Mouse (Mus musculus) midbrain, embryonic 16.5 days (tissue): ENCODE data around the gene Lamb2. TPM values are rescaled to one million over a fixed set of nuclear protein-coding genes. Genes with fewer than 3 reads are reported as not detected.
A peak's percentile ranks its signal among the peaks of the same experiment; 100 is the strongest.

Experiments used
- ATAC-seq: fragments of 200-750 bp; cut with Nextera tagmentation; 2 replicates; pipeline ENCODE4 v1.8.0; 2017; ENCODE audit warnings: moderate TSS enrichment
- H3K27ac ChIP-seq: fragments of 300-500 bp; sonication (generic); 2 replicates; pipeline ENCODE4 v1.5.1; 2014; ENCODE audit warnings: mild to moderate bottlenecking, low read length, mixed read lengths
- H3K27me3 ChIP-seq: fragments of 300-500 bp; sonication (generic); 2 replicates; pipeline ENCODE4 v1.6.1; 2014; ENCODE audit warnings: low read depth, low read length, mixed read lengths; ENCODE audit not compliant: control insufficient read depth, insufficient read depth
- H3K36me3 ChIP-seq: fragments of 300-500 bp; sonication (generic); 2 replicates; pipeline ENCODE4 v1.6.1; 2014; ENCODE audit warnings: mild to moderate bottlenecking, low read length, moderate library complexity, mixed read lengths; ENCODE audit not compliant: control insufficient read depth, insufficient read depth
- H3K4me1 ChIP-seq: fragments of 300-500 bp; sonication (generic); 2 replicates; pipeline ENCODE4 v1.6.1; 2014; ENCODE audit warnings: mild to moderate bottlenecking, low read length, mixed read lengths; ENCODE audit not compliant: control insufficient read depth, insufficient read depth
- H3K4me2 ChIP-seq: fragments of 300-500 bp; sonication (generic); 2 replicates; pipeline ENCODE4 v1.6.1; 2014; ENCODE audit warnings: mild to moderate bottlenecking, low read length, mixed read lengths
- H3K4me3 ChIP-seq: fragments of 300-500 bp; sonication (generic); 2 replicates; pipeline ENCODE4 v1.5.1; 2014; ENCODE audit warnings: low read depth, mild to moderate bottlenecking, low read length, moderate library complexity, mixed read lengths
- H3K9ac ChIP-seq: fragments of 300-500 bp; sonication (generic); 2 replicates; pipeline ENCODE4 v1.6.1; 2014; ENCODE audit warnings: low read depth, low read length, mixed read lengths
- H3K9me3 ChIP-seq: fragments of 300-500 bp; sonication (generic); replicated peaks from 2 replicates; pipeline ENCODE4 v1.6.1; 2014; ENCODE audit warnings: mild to moderate bottlenecking, low read length, mixed read lengths; ENCODE audit not compliant: control insufficient read depth, poor library complexity, severe bottlenecking
- WGBS: fragments of 180-500 bp; shearing (Covaris S2); extraction: QIAGEN DNeasy Blood & Tissue Kit; methylation state at CpG from one replicate; pipeline ENCODE4 v1.1.7; 2014; 5-methylcytosine and 5-hydroxymethylcytosine counted together
- polyA plus RNA-seq: library from polyadenylated mRNA; unstranded; fragments of >200 nt; fragmentation: Nextera tagmentation; extraction: Ambion mirVana; gene quantifications from 2 replicates; pipeline ENCODE4 v1.2.1, GENCODE M21; 2015

Lamb2 gene
- polyA plus RNA-seq, 1 experiment from 2014 or later = 19.3 TPM

DNA sequence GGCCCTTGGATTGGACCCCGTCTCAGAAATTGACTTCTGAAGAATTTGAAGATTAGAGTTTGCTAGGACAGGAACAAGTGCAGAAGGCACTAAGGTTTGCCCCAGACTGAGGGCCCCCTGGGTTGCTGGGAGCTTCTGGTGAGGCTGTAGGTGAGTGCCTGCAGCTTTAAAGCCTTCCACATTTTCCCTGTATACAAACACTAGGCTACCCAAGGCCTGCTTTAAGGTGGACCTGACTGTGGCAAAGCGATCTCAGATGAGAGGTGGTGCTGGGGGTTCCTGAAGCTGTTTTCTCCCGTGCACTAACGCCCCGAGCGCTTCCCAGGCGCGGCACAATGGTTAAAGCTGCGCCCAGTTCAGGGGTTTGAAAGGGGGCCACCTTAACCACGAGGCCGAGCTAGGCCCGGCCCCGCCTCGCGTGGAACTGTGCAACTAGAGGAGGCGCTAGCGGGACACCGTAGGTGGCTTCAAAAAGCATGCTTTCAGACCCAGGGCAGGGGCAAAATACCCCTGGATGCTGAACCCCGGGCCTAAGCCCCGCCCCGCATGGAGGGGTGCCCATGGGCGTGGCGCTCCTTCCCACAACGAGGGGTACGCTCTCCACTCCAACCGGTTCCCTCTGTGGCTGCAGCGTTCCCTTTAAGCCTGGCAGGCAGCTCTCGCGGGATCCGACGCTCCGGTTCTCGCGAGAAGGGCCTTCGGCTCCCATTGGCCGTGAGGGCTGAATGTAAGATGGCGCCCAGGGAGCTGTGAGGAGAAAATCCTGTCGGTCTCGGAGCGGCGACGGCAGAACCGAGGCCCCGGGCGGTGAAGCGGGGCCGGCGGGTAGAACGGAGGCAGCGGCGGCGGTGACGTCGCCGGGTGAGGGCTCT lies 37.1 kb downstream of the Lamb2 start, which contains the start of gene Qrich1:
TSS of gene Qrich1 (plus strand) at position 427 of the 872 bp plus-strand sequence.
- Histone ChIP-seq H3K9ac (peak within 1 kb of the TSS; percentile 80), H3K4me2 (peak within 1 kb of the TSS; percentile 82), H3K4me1 (peaks cover 24% of the 10 kb centered on the region), H3K4me3 (peak within 1 kb of the TSS; percentile 68), H3K36me3 (peaks cover 17% of the 10 kb centered on the region), H3K9me3 (no peaks in the 10 kb centered on the region), H3K27me3 (no peaks in the 10 kb centered on the region), H3K27ac (peak within 1 kb of the TSS; percentile 95)
- peak; percentile 95 for ATAC-seq
- WGBS = under 1% methylated on average over 55 of the region's 55 CpGs

DNA sequence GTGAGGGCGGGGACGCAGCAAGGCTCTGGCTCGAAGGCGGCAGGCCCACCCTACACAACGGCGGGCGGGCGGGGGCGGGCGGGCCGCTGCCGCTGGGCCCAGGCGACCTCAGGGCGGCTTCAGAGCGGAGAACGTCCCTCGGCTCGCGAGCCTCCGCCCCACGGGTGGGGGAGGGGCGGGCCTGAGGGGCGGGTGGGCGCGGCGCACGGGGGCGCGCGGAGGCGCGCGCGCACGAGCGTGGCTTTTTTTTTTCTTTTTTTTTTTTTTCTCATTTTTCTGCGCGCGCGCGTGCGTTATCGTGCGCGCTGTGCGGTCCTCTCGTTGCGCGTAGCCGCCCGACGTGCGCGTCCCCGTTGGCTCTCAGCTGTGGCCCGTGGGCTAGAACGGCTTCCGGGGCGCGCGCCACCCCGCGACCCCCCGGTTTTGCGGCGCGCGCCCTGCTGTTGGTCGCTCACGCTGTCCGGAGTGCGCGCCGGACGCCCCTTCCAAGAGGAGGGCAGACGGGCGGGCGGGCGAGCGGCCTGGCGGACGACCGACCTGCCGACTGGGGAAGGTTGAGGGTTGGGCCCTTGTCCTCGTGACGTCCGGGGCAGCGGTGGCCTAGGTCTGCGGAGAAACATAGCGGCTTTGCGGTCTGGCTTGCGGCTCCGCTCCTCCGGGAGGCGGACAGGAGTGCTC lies 37.9 kb downstream of the Lamb2 start:
- Histone ChIP-seq H3K4me2 (peak overlapping the region; percentile 82), H3K9me3 (no peaks in the 10 kb centered on the region), H3K36me3 (peaks cover 13% of the 10 kb centered on the region), H3K4me3 (peak overlapping the region; percentile 68), H3K27me3 (no peaks in the 10 kb centered on the region), H3K9ac (peak overlapping the region; percentile 80), H3K4me1 (peaks cover 27% of the 10 kb centered on the region), H3K27ac (peak overlapping the region; percentile 95)
- ATAC-seq = peak; percentile 88
- under 1% methylated on average over 65 of the region's 95 CpGs for WGBS

DNA sequence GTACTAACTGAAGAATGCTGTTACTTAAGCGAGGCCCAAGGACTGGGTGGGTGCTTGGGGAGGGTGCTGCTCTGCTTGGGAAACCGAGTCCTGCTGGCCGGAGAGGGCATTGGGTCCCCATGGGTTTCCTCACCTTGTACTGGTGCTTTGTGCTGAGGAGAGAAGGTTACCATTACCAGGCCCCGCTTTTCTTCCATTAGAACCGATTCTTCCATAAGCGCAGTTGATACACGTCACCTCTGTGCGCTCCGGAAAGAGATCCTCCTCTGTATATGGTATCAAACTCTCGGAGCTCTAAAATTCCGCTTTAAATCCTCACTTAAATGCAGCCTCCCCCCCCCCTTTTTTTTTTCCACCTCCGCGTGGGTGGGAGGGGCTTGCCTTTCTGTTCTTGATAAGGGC lies 38.4 kb downstream of the Lamb2 start:
- H3K27ac ChIP-seq = peak overlapping the region; percentile 95
- no peaks in the 10 kb centered on the region for H3K9me3 ChIP-seq
- H3K4me3 ChIP-seq = peak overlapping the region; percentile 68
- ATAC-seq = 0 out of 2 replicates have a peak, but pooled peaks have one; percentile 4
- peaks cover 12% of the 10 kb centered on the region for H3K36me3 ChIP-seq
- peaks cover 27% of the 10 kb centered on the region for H3K4me1 ChIP-seq
- H3K9ac ChIP-seq = peak overlapping the region; percentile 80
- no peaks in the 10 kb centered on the region for H3K27me3 ChIP-seq
- 0% methylated on average over 13 of the region's 13 CpGs for WGBS
- peak overlapping the region; percentile 82 for H3K4me2 ChIP-seq

DNA sequence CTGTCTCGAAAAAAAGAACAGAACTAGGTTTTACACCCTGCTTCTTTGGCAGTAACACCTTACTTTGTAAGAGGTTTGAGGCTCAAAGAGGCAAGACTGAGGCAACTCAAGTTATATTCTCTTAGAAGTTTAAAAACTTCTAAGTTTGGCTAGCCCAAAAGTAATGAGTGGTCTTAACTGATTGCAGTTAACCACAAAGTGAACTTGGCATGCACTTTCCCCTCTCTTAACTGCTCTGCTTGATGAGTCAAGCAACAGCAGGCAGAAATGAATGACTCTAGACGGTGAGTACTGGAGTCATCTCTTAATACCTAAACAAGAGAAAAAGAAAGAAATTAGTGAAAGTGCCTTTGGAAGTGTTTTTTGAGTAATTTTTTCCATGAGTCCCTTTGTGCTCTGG lies 42.1 kb downstream of the Lamb2 start:
- no peaks in the 10 kb centered on the region for H3K36me3 ChIP-seq
- H3K27me3 ChIP-seq = no peaks in the 10 kb centered on the region
- no peak overlapping the region for H3K4me3 ChIP-seq
- H3K9ac ChIP-seq = no peak overlapping the region
- no peaks in the 10 kb centered on the region for H3K9me3 ChIP-seq
- H3K27ac ChIP-seq = no peak overlapping the region
- WGBS = 89% methylated on average over 2 of the region's 2 CpGs
- peaks cover 20% of the 10 kb centered on the region for H3K4me1 ChIP-seq
- H3K4me2 ChIP-seq = no peak overlapping the region
- ATAC-seq = no peak

DNA sequence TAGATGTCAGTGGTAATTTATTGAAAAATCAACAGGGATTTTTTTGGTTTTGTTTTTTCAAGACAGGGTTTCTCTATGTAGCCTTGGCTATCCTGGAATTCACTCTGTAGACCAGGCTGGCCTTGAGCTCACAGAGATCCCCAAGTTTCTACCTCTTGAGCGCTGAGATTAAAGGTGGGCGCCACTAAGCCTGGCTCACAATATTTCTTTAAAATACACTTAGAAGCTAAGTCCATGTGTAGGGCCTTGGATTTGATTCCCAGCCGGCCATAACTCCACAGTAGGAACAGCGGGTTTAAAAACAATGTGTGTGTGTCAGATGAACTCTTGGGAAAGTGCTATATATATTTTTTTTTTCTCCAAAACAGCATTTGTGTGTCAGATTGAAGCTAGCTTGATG lies 43.8 kb downstream of the Lamb2 start:
- H3K36me3 ChIP-seq = peaks cover under 1% of the 10 kb centered on the region; the same call in 1 of the 2 replicates
- no peaks in the 10 kb centered on the region for H3K9me3 ChIP-seq
- WGBS = 94% methylated on average over 4 of the region's 4 CpGs
- no peak overlapping the region for H3K4me2 ChIP-seq
- no peak overlapping the region for H3K4me3 ChIP-seq
- no peak for ATAC-seq
- H3K9ac ChIP-seq = no peak overlapping the region
- no peak overlapping the region for H3K27ac ChIP-seq
- H3K4me1 ChIP-seq = peaks cover 20% of the 10 kb centered on the region
- no peaks in the 10 kb centered on the region for H3K27me3 ChIP-seq

DNA sequence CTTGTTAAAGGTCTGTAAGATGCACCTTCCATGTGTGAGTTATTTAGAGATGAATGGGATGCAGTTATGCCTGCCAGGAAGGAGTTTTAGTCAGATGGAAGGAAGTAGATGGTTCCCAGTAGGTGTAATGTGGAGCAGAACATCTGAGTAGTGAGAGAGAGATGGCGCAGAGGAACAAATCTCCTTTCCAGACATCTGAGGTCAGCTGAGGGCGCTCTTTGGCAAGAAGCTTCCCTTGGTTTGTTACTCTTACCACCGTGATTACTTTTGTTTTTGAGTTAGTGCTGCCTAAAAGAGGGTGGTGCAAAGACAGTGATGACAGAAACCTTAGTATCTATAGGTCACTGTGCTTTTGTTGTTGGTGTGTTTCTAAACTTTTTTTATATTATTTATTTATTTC lies 45.9 kb downstream of the Lamb2 start:
- peaks cover 4% of the 10 kb centered on the region for H3K4me1 ChIP-seq
- WGBS = 88% methylated on average over 3 of the region's 3 CpGs
- H3K4me2 ChIP-seq = no peak overlapping the region
- H3K27me3 ChIP-seq = no peaks in the 10 kb centered on the region
- no peak overlapping the region for H3K4me3 ChIP-seq
- no peak for ATAC-seq
- H3K9me3 ChIP-seq = no peaks in the 10 kb centered on the region
- no peak overlapping the region for H3K27ac ChIP-seq
- H3K9ac ChIP-seq = no peak overlapping the region
- H3K36me3 ChIP-seq = peaks cover 10% of the 10 kb centered on the region

DNA sequence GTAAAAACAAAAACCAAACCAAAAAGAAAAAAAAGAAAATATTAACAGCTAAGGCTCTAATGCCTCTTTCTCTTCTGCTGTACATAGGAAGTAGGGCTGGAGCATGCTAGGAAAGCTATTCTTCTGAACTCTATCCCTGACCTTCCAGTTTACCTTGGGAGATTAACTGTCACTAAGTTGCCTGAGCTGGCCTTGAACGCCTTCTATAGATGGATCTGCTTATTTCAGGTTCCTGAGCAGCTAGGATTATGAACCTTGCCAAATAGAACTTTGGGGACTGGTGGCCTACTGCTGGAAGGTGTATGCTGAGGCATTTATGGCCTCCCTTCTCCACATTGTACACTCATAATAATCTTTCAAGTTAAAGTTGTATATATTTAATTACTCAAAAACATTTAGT lies 51.4 kb downstream of the Lamb2 start:
- Histone ChIP-seq H3K4me2 (no peak overlapping the region), H3K36me3 (peaks cover 43% of the 10 kb centered on the region), H3K9ac (no peak overlapping the region), H3K27ac (no peak overlapping the region), H3K4me1 (no peaks in the 10 kb centered on the region), H3K4me3 (no peak overlapping the region), H3K9me3 (no peaks in the 10 kb centered on the region), H3K27me3 (no peaks in the 10 kb centered on the region)
- WGBS = 94% methylated on average over 1 of the region's 1 CpGs
- no peak for ATAC-seq

DNA sequence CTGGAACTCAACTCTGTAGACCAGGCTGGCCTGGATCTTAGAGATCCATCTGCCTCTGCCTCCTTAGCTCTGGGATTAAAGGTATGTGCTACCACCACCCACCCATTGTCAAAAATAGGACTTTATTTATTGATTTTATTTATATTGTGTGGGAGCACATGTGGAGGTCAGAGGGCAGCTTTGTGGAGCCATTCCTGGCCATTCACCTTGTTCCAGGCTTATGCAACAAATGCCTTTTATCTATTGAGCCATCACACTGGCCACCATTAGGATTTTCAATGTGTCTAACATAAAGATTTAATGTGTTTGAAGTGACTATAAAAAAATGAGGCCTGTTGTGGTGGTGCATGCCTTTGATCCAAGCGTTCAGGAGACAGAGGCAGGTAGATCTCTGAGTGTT lies 52.0 kb downstream of the Lamb2 start:
- no peak overlapping the region for H3K4me3 ChIP-seq
- no peak overlapping the region for H3K4me2 ChIP-seq
- no peaks in the 10 kb centered on the region for H3K4me1 ChIP-seq
- WGBS = 98% methylated on average over 1 of the region's 1 CpGs
- no peak for ATAC-seq
- no peak overlapping the region for H3K9ac ChIP-seq
- H3K27ac ChIP-seq = no peak overlapping the region
- H3K27me3 ChIP-seq = no peaks in the 10 kb centered on the region
- peaks cover 44% of the 10 kb centered on the region for H3K36me3 ChIP-seq
- H3K9me3 ChIP-seq = no peaks in the 10 kb centered on the region
